Mouse (Mus musculus): Measurements from ENCODE around the gene Scamp5.

Scamp5 gene

DNA sequence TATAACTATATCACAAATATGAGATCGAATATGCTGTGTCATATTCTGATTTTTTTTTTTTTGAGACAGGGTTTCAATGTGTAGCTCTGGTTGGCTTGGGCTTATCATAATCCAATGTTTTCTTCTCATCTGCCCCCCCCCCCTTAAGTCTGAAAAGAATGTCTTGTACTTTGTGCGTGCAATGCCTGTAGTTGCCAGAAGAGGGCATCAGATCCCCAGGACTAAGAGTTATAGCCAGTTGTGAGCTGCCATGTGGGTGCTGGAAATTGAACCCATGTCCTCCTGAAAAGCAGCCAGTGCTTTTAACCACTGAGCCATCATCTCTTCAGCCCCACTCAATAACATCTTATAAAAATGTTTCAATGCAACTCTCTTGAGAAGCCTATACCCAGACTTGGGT, 8.2 kb downstream of the Scamp5 start:
- in situ Hi-C loops (cut with MboI; ENCODE audit: unreplicated experiment in 2 of 2): no loop called here

DNA sequence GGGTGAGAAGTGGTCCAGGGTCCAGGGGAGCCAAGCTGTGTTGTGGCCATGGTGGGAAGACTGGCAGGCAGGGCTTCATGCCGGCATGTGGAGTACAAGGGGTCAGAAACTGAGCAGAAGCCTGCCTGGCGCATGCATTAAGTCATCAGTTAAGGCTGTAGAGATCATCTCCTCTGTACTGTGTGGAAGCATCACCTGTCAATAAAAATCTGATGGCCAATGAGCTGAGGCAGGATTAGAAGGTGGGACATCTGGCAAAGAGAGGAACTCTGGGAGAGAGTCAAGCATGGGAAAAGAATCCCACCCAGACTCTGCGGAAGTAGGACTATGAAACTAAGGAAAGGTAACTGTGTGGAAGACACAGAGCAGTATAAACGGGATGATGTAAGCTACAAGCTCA, 14.3 kb downstream of the Scamp5 start:
- in situ Hi-C loops (cut with MboI; ENCODE audit: unreplicated experiment in 2 of 2): no loop called here

DNA sequence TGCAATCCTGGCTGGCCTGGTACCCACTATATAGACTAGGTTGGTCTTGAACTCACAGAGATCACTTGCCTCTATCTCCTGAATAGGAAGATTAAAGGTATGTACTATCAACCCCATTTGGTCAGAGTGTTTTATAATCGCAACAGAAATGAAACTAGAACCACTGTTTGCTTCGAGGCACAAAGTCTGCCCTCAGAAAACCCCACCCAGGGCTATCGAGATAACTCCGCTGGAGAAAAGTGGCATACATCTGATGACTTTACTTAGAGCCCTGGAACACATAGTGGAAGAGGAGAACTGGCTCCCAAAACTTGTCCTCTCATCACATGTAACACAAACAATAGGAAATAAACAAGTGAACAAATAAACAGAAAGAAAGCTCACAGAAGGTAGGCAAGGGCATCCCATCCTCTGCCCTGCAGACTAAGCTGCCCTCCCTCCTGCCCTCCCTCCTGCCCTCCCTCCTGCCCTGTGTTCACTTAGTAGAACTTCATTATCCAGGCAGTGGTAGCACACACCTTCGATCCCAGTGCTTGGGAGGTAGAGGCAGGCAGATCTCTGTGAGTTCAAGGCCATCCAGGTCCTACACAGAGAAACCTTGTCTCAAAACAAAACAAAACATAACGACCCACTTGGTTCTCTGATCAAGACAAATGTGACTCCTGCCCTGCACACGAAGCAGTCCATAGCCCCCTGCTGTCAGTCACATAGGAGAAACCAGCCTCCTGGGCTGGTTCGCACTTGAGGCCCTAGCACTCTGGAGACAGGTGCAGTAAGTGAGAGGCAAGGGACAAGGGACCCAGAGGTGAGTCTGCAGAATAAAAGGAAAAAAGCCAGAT, 15.0 kb downstream of the Scamp5 start:
- in situ Hi-C loops (cut with MboI; ENCODE audit: unreplicated experiment in 2 of 2): no loop called here

DNA sequence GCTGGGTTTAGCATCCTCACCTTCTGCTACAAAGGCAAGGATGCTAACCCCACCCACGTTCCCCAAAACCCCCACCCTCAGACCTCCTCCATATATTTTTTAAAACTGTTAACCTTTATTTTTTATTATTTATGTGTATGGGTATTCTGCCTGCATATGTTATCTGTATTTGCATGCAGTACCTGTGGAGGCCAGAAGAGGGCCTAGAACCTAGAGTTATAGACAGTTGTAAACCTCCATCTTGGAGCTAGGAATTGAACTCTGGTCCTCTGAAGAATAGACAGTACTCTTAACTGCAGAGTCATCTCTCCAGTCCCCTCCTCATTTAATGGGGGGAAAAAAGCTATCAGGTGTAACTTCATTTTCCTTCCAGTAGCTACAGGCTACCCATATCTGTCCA, 18.1 kb downstream of the Scamp5 start:
- in situ Hi-C loops (cut with MboI; ENCODE audit: unreplicated experiment in 2 of 2): loop anchor here (10.0 kb wide), 2 partner anchors 65 to 525 kb away; partner anchors contain the start of gene Snx33 (in 1 of the 2)

DNA sequence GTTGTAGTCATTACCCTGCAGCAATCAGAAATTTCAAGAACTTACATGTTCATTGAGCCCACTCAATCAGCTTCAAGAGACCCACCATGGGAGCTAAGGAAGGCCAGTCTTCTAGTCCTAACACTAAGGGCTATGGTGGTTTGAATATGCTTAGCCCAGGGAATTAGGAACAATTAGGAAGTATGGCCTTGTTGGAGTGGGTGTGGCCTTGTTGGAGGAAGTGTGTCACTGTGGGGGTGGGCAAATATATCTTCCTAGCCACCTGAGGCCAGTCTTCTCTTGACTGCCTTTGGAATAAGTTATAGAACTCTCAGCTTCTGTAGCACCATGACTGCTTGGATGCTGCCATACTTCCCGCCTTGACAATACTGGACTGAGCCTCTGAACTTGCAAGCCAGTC, 27.2 kb downstream of the Scamp5 start:
- in situ Hi-C loops (cut with MboI; ENCODE audit: unreplicated experiment in 2 of 2): loop anchor here (5.0 to 10.0 kb wide), 4 partner anchors 74 to 516 kb away; partner anchors contain the start of genes Commd4 (in 1 of the 2), Cox5a (in 1 of the 2) and Snx33 (in 1 of the 2)

DNA sequence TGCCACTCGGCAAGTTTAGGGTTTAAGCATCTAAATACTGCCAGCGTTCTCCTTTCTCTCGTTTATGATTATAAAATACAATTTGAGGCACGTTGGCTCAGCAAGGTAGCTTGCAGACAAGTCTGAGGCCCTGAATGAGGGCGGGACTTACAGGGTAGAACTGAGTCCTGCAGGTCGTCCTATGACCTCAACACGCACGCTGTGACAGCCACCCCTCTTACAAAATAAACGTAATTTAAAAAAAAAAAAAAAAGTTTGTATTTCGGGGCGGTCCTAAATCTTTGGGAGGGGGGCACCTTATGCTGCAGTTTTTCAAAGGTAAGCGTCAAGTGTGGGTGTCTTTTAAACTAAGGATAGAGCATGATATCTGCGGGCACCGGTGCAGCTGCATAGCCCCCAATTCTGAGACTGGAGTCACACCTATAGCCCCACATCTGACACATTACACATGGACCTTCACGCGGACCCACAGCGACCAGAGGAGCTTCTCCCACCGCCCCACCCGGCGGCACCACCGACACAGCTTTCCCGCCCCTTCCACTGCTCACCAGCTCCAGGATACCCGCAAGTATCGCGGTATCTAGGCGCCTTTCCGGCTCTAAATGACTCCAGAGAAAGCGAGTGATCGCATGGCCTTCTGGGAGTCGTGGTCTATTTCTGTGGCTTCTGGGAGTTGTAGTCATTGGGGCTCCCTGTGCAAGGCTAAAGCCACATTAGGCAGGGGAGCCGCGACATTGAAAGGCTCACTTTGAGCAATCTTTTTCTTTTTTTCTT, 28.2 kb downstream of the Scamp5 start, which contains the start of gene Ppcdc:
Ppcdc (minus strand) TSS at position 603 of the 774 bp plus-strand sequence.
- in situ Hi-C loops (cut with MboI; ENCODE audit: unreplicated experiment in 2 of 2): loop anchor here (5.0 to 10.0 kb wide), 4 partner anchors 75 to 515 kb away; partner anchors contain the start of genes Commd4 (in 1 of the 2), Cox5a (in 1 of the 2) and Snx33 (in 1 of the 2)

DNA sequence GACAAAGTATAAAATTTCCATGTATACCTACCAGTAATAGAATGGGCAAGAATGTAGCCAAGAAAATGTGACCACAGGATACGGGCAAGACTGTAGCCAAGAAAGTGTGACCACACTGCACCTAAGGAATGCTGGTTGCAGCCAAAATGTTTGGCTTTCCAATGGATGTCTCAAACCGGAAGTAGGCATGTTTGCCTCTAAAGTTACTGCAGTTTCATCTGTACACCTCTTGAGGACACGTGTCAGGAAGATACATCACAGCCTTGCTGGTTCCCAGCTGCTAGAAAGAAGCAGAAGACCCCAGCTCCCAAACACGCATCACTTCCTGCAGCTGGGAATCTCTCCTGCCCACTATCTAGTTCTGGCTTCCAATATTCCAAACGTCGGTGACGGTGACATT, 28.8 kb downstream of the Scamp5 start:
- in situ Hi-C loops (cut with MboI; ENCODE audit: unreplicated experiment in 2 of 2): no loop called here

DNA sequence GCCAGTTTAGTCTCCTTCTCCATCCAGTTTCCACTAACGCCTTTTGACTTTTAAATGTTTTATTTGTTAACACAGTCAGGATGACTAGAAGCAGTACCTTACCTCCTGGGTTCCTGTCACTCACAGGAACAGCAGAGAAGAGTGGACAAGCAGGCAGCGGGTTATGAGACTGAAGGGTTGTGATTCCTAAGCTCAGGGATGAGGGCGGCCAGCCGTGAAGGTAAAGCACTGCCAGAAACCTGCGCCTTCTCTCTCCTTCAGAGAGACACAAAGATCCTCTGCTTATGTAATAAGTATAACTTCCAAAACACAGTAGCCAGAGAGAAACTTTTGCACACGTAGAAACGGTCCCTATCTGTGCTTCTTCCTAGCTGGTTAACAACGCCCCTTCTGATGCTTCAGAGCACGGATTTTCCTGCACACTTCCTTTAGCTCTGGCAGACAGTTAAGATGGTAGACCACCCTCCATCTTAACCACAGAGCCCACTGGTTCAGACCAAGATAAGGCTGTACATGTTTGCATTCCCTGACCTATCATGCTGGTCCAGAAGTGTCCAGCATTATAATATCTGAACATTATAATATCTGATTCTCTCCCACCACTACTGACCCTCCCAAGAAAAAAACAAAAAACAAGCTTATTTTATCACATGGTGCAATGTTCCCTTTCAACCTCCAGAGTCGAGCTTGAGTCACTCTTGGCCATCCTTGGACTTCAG, 29.8 kb downstream of the Scamp5 start:
- in situ Hi-C loops (cut with MboI; ENCODE audit: unreplicated experiment in 2 of 2): no loop called here

DNA sequence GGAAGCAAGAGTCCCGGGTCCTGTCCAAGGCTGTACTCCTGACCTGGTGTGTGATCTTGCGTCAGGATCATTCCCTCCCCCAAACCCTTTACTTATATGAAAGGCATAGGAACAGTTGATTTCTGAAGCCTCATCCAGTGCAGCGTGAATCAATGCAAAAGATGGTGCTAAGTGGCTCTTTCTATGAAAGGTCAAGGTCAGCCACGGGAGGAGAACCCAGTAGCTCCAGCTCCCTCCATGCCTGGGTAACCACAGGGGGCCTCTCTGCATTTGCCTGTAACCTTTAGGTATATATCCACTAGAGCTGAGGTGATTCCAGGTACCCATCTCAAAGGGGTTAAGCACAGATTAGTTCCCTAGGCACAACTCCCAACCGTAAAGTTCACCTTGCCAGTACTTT, 31.7 kb downstream of the Scamp5 start:
- in situ Hi-C loops (cut with MboI; ENCODE audit: unreplicated experiment in 2 of 2): no loop called here

DNA sequence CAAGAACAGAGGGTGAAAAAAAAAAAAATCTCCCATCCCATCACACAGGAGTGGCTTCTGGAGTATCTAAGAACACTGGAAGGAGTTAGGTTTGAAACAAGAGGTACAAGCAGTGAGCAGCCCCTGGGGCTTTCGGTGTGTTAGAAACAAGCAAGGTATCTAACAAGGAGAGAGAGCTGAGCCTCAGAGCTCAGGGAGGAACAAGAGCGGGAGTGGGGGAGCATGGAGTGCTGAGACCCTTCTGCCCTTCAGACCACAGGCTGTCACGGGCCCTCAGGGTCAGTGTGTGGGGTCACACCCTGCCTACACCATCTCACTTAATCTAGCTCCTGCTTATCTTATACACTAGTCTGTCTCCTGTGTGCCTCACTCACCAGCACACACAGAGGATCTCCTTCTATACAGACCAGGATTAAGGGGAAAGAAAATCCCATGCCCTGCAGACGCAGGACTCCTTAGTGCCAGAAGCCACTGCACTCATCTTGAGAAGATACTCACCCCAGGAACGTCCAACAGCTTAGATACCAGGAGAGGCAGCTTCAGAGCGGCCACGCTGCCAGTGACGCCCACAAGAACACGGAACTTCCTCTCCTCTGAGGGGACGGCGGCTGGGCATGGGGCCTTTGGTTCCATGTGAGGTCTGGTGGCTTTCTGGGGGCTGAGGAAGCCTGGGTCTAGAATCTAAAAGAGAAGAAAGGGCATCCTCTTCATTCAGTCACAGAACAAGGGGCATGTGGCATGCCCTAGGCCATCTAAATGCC, 33.3 kb downstream of the Scamp5 start:
- in situ Hi-C loops (cut with MboI; ENCODE audit: unreplicated experiment in 2 of 2): loop anchor here (5.0 kb wide), 2 partner anchors 82 to 172 kb away; partner anchors contain the start of gene 1700017B05Rik (in 2 of the 2)

DNA sequence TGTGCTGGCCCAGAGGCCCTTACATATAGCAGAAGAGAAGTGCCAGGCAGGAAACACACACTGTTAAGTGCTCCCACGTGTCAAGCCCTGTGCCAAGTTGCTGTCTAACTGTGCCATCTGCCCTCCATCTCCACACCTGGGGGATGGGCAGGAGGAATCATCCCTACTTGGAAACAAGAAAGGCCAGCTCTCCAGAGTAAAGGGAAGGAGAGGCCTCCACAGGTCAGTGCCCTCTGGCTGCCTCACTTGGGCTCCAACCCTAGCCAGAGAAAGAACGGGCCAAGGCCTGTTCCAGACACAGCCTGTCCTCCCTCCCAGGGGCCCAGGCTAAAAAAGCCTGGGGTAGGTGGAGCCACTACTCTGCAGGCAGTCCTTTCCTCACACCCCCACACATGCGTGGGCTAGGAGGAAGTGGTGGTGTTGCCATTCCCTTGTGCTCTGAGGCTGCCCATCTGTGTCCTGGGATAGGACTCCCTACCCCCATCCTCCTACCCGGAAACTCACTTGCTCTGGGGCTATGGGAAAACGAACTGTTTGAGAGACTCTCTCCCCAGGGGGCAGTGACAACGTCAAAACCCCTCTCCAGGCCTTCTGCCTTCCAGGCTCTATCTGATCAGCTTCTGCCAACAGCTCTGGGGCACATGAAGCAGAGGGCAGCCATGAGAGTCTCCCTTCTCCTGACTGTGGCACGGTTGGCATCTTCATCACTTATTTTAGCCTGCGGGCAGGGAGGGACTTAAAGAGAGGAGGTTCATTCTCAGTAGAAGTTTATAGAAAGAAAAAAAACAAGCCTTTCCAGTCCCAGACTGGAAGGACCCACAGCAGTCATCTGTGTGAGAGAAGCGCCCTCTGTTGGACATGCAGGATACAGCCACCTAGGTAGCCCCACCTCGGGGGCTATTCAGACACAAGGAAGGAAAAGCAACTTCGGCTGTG, 34.5 kb downstream of the Scamp5 start:
- in situ Hi-C loops (cut with MboI; ENCODE audit: unreplicated experiment in 2 of 2): loop anchor here (5.0 kb wide), 2 partner anchors 81 to 171 kb away; partner anchors contain the start of gene 1700017B05Rik (in 2 of the 2)

DNA sequence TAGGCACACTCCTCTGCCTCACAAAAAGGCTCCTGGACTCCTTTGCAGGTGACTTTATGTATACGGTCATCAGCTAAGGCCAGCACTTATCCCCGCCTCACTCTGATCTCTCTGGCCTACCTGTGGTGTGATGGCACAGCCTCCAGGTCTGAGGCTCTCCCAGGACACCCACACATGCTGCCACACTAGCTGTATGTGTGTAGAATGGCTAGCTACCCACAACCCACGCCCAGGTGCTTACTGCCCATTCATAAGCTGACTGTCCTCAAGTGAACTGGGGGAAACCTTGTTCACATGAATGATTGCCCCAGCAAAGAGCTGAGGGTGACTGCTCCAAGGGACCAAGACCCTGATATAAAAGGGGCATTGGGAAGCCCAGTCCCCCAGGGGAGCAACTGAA, 35.4 kb downstream of the Scamp5 start:
- in situ Hi-C loops (cut with MboI; ENCODE audit: unreplicated experiment in 2 of 2): loop anchor here (5.0 kb wide), 2 partner anchors 80 to 170 kb away; partner anchors contain the start of gene 1700017B05Rik (in 2 of the 2)

DNA sequence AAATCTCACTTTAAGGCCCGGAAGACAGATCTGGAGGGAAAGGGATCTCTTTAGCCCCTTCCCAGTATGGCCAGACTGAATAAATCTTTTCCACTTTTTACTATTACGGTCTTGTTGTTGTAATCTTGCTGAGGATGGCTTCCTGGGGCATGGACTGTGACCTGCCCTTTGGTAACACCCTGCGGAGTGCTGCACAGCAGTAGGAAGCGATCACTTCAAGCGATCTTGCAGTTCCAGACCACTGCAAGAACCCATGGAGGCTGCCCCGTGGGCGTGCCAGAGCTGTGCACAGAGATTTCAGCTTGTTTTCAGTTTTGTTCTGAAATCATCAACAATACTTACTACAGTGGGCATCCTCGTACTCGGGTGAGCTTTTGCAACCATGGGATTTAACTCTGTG, 36.7 kb downstream of the Scamp5 start:
- in situ Hi-C loops (cut with MboI; ENCODE audit: unreplicated experiment in 2 of 2): loop anchor here (5.0 kb wide), 2 partner anchors 79 to 169 kb away; partner anchors contain the start of gene 1700017B05Rik (in 2 of the 2)

DNA sequence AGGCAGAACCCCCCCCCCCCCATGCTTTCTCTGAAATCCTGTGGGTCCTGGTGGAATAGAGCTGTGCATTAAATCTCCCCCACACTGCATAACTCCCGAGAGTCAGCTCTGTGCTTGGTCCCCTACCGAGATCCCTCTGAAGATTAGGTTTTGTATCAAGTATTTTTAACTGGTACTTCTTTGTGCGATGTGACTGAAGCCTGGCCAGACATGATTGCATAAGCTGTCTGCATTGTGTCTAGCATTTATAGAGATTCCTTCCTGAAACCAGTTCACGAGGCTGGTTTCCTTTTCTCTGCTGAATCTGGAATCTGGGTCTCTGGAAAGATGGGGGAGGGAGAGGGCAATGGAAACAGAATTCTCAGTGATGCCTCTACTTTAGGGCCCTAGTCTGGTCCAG, 39.5 kb downstream of the Scamp5 start:
- in situ Hi-C loops (cut with MboI; ENCODE audit: unreplicated experiment in 2 of 2): loop anchor here (5.0 to 10.0 kb wide), 2 partner anchors 76 to 484 kb away; no protein-coding TSS in a partner anchor

DNA sequence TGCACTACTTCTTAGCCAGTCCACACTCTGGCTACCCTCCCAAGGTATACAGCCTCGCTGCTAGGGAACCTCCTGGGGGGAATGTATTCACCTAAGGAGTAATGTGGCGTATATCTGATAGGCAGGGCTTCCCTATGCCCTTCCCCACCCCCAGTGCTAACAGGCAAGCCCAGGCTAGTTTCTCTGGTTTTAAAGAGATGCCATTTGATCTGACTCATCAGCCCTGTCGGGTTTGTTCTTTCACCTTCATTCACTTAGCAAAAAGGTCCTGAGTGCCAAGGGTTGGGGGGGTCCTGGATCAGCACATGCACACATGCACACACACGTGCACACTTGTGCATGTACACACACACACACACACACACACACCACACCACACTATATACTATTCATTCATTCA, 39.9 kb downstream of the Scamp5 start:
- in situ Hi-C loops (cut with MboI; ENCODE audit: unreplicated experiment in 2 of 2): loop anchor here (5.0 to 10.0 kb wide), 2 partner anchors 76 to 483 kb away; no protein-coding TSS in a partner anchor

DNA sequence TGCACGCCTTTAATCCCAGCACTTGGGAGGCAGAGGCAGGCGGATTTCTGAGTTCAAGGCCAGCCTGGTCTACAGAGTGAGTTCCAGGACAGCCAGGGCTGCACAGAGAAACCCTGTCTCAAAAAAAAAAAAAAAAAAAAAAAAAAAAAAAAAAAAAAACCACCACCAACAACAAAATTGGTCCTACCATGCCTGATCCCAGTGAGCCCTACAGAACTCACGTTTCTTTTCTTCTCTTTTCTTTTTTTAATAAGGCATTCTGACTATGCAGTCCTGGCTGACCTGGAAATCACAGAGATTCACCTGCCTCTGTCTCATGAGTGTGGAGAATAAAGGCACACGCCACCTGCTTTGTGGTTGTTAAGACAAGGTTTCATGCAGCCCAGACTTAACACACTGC, 40.7 kb downstream of the Scamp5 start:
- in situ Hi-C loops (cut with MboI; ENCODE audit: unreplicated experiment in 2 of 2): loop anchor here (5.0 to 10.0 kb wide), 2 partner anchors 75 to 482 kb away; no protein-coding TSS in a partner anchor

DNA sequence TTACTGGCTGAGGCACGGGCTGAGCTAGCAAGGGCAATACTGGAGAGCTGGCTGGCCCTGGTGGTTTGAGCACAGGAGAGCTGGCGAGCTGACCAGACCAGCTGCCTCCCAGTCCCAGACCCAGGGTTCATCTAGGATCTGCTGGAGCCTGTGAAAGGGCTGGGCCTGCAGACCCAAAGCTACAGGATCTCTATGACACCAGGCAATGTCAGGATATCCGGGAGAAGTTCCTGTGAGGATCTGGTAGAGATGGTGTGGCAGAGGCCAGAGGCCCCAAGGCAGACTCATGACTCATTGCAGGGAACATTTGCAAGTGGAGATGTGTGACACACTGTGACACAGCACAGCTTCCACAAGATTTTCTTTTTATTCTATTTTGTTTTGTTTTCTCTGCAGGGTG, 42.7 kb downstream of the Scamp5 start:
- in situ Hi-C loops (cut with MboI; ENCODE audit: unreplicated experiment in 2 of 2): loop anchor here (5.0 to 10.0 kb wide), 2 partner anchors 73 to 480 kb away; no protein-coding TSS in a partner anchor

DNA sequence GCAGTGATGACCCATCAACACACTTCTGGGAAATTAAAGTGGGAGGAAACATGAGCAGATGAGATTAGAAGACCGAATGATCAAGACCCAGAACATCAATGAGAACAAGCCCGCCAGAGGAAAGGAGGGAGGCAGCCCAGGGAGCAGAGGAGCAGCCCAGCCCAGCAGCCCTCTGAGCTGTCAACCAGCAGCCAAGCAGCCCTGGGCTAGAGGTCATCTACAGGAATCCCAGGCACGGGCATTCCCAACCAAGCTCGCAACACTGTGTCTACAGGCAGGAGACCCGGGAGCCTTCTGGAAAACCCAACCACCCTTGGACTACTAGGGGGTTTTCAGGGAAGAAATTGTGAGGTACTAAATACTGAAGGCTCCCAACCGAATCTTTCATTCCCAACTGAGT, 43.8 kb downstream of the Scamp5 start:
- in situ Hi-C loops (cut with MboI; ENCODE audit: unreplicated experiment in 2 of 2): loop anchor here in 1 of 2 experiments (10.0 kb wide), 1 partner anchor 479 kb away; no protein-coding TSS in a partner anchor
